Mouse (Mus musculus) lung, embryonic 14.5 days (tissue): ENCODE measurements around the gene Macf1. TPM values are rescaled to one million over a fixed set of nuclear protein-coding genes. Genes with fewer than 3 reads are reported as not detected.
A peak's percentile ranks its signal among the peaks of the same experiment; 100 is the strongest.

ENCODE experiments used
- ATAC-seq: fragments of 200-750 bp; cut with Nextera tagmentation; 2 replicates; pipeline ENCODE4 v1.8.0; 2017; ENCODE audit warnings: mild to moderate bottlenecking, moderate TSS enrichment, moderate library complexity; ENCODE audit not compliant: insufficient read depth
- DNase-seq: peaks from one replicate; pipeline ENCODE4 v3.0.0-alpha.2; 2015
- H3K27ac ChIP-seq: fragments of 300-500 bp; sonication (generic); 2 replicates; pipeline ENCODE4 v1.5.1; 2014; ENCODE audit warnings: low read depth, mild to moderate bottlenecking, moderate library complexity
- H3K27me3 ChIP-seq: fragments of 300-500 bp; sonication (generic); 2 replicates; pipeline ENCODE4 v1.6.1; 2014; ENCODE audit warnings: low read length, control low read depth; ENCODE audit not compliant: insufficient read depth
- H3K36me3 ChIP-seq: fragments of 300-500 bp; sonication (generic); 2 replicates; pipeline ENCODE4 v1.6.1; 2014; ENCODE audit warnings: control low read depth; ENCODE audit not compliant: insufficient read depth
- H3K4me1 ChIP-seq: fragments of 300-500 bp; sonication (generic); 2 replicates; pipeline ENCODE4 v1.6.1; 2014; ENCODE audit warnings: antibody characterized with exemption, control low read depth; ENCODE audit not compliant: insufficient read depth
- H3K4me2 ChIP-seq: fragments of 300-500 bp; sonication (generic); 2 replicates; pipeline ENCODE4 v1.6.1; 2014; ENCODE audit warnings: mild to moderate bottlenecking
- H3K4me3 ChIP-seq: fragments of 300-500 bp; sonication (generic); 2 replicates; pipeline ENCODE4 v1.5.1; 2014; ENCODE audit warnings: low read depth, low read length
- H3K9ac ChIP-seq: fragments of 300-500 bp; sonication (generic); 2 replicates; pipeline ENCODE4 v1.6.1; 2014
- H3K9me3 ChIP-seq: fragments of 300-500 bp; sonication (generic); 2 replicates; pipeline ENCODE4 v1.6.1; 2016; ENCODE audit warnings: low read depth, low read length, control low read depth
- CTCF ChIP-seq: IDR thresholded peaks from 2 replicates; pipeline ENCODE4 v1.5.1; 2016; ENCODE audit warnings: antibody characterized with exemption, low read depth
- WGBS: fragments of 180-500 bp; shearing (Covaris S2); extraction: QIAGEN DNeasy Blood & Tissue Kit; methylation state at CpG from one replicate; pipeline ENCODE4 v1.1.7; 2014; 5-methylcytosine and 5-hydroxymethylcytosine counted together
- polyA plus RNA-seq: library from polyadenylated mRNA; unstranded; fragments of >200 nt; fragmentation: Nextera tagmentation; extraction: Ambion mirVana; gene quantifications from 2 replicates; pipeline ENCODE4 v1.2.1, GENCODE M21; 2014

Gene Macf1
- polyA plus RNA-seq, 1 experiment from 2014 or later: 103 TPM

GRCm38 (mm10) chr4:123571869-123572268 is 112.3 kb downstream of the Macf1 start:
- no peak for TF ChIP-seq CTCF
- Histone ChIP-seq H3K4me1 (peaks cover 16% of the 10 kb centered on the region), H3K4me3 (no peak overlapping the region), H3K9ac (no peak overlapping the region), H3K9me3 (no peaks in the 10 kb centered on the region), H3K27ac (peak overlapping the region; percentile 63), H3K36me3 (no peaks in the 10 kb centered on the region), H3K4me2 (peak overlapping the region; percentile 44), H3K27me3 (no peaks in the 10 kb centered on the region)
- ATAC-seq: 0 out of 2 replicates have a peak, but pooled peaks have one; percentile 55
- WGBS: 9% methylated on average over 7 of the region's 7 CpGs
- peak; percentile 61 for DNase-seq

DNA sequence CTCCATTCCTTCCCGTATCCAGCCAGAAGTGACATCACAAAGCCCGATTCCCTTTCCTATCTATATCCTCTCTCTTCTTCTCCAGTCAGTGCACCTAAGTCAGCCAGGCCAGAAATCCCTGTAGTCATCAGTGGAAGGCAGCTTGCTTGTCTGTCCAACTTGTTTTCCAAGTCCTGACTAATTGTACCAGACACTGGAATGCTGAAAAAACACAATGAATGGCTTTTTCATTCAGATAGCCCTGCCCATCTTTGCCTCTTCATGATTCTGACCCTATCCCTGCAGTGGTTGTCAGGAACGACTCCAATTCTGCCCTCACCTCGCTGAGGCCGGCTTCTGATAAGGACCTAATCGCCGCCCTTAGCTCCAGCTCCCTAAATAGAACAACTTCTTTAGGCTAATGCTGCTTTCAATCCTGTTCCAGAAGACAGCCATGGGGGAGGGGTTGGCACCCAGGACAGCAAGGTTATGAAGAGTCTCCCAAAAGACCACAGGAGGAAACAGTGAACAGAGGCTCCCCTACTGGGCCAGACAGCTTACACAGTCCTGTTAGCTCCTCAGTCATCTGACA is 118.8 kb downstream of the Macf1 start:
- H3K4me1 ChIP-seq: peaks cover 8% of the 10 kb centered on the region; the same call in 1 of the 2 replicates
- no peak for TF ChIP-seq CTCF
- H3K9ac ChIP-seq: no peak overlapping the region
- no peak overlapping the region for H3K4me3 ChIP-seq
- ATAC-seq (peak; percentile 46; the same call in 1 of the 2 replicates), DNase-seq (no peak)
- H3K4me2 ChIP-seq: no peak overlapping the region
- 15% methylated on average over 7 of the region's 7 CpGs for WGBS
- no peaks in the 10 kb centered on the region for H3K27me3 ChIP-seq
- H3K27ac ChIP-seq: peak overlapping the region; percentile 28; the same call in 1 of the 2 replicates
- H3K9me3 ChIP-seq: no peaks in the 10 kb centered on the region
- H3K36me3 ChIP-seq: no peaks in the 10 kb centered on the region

GRCm38 (mm10) chr4:123564051-123564791 is 119.9 kb downstream of the Macf1 start:
- peak overlapping the region; percentile 36; the same call in 1 of the 2 replicates for H3K27ac ChIP-seq
- no peaks in the 10 kb centered on the region for H3K27me3 ChIP-seq
- H3K4me2 ChIP-seq: peak overlapping the region; percentile 24; the same call in 1 of the 2 replicates
- no peak overlapping the region for H3K9ac ChIP-seq
- H3K4me1 ChIP-seq: peaks cover 8% of the 10 kb centered on the region; the same call in 1 of the 2 replicates
- ATAC-seq: no peak
- DNase-seq: no peak
- TF ChIP-seq CTCF: no peak
- 57% methylated on average over 6 of the region's 6 CpGs for WGBS
- no peaks in the 10 kb centered on the region for H3K9me3 ChIP-seq
- H3K4me3 ChIP-seq: no peak overlapping the region
- H3K36me3 ChIP-seq: no peaks in the 10 kb centered on the region

- Histone ChIP-seq H3K4me2 (no peak overlapping the region), H3K27ac (no peak overlapping the region), H3K4me3 (no peak overlapping the region), H3K9ac (no peak overlapping the region), H3K4me1 (peaks cover 8% of the 10 kb centered on the region; the same call in 1 of the 2 replicates), H3K27me3 (no peaks in the 10 kb centered on the region), H3K9me3 (no peaks in the 10 kb centered on the region), H3K36me3 (no peaks in the 10 kb centered on the region)
- no peak for TF ChIP-seq CTCF
- ATAC-seq: no peak
- DNase-seq: no peak
- 71% methylated on average over 3 of the region's 3 CpGs for WGBS
Observed at GRCm38 (mm10) chr4:123562177-123562815, 121.9 kb downstream of the Macf1 start.

DNA sequence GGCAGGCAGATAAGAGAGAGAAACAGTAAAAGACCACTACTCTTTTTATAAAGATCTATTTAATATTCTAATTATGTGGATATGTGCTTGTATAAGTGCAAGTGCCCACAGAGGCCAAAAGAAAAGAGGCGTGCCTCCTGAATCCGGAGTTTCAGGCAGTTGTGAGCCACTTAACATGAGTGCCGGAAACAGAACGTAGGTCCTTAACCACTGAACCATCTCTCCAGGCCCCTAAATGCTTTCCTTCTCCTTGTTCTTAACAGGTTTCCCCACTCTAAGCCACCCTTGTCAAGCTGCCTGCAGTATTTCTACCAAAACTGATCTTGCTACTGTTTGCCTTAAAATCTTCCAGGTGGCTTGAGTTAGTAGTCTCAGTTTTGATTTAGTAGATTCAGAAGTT is 123.3 kb downstream of the Macf1 start:
- H3K27ac ChIP-seq: no peak overlapping the region

DNA sequence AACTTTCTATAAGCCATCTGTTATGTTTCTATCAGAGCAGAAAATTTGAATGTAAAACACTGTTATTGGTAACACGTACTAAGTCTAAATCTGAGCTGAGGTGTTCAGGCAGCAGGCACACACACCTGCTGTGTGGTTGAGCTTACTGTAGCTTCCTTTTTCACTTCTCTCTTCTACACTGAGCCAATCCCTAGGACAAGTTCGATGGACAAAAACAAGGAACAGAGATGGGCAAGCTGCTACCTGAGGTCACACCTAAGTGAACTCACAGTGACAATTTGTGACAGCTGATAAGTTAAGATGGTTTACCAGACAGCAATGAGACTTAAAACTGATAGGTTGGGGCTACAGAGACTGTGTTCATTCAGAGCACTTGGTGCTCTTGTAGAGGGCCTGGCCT is 125.7 kb downstream of the Macf1 start:
- 91% methylated on average over 2 of the region's 2 CpGs for WGBS
- no peak overlapping the region for H3K4me2 ChIP-seq

More for the DNA sequence above, 123.3 kb downstream of the Macf1 start:
- H3K9me3 ChIP-seq: no peaks in the 10 kb centered on the region
- no peaks in the 10 kb centered on the region for H3K27me3 ChIP-seq
- ATAC-seq (no peak), DNase-seq (no peak)
- no peaks in the 10 kb centered on the region for H3K36me3 ChIP-seq
- H3K9ac ChIP-seq: no peak overlapping the region
- peaks cover 8% of the 10 kb centered on the region; the same call in 1 of the 2 replicates for H3K4me1 ChIP-seq
- H3K4me2 ChIP-seq: no peak overlapping the region
- 65% methylated on average over 4 of the region's 4 CpGs for WGBS
- TF ChIP-seq CTCF: no peak
- no peak overlapping the region for H3K4me3 ChIP-seq

DNA sequence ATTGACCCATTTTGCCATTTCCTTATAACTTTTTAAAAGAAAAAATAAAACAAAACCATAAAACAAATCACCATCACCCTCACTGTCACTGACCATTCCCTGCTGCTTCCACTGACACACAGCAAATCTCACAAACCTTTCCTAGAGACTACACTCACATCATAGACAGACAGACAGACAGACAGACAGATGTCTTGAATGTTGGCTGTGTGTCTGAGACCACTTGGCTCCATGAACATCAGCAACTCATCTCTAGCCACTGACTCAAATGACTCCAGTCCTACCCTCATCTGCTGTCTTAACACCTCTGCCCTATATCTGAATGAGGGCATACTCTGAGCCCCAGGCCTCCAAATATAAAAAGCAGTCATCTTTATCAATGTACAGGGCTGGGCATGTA is 128.9 kb downstream of the Macf1 start:
- Histone ChIP-seq H3K9ac (no peak overlapping the region), H3K9me3 (no peaks in the 10 kb centered on the region), H3K27ac (no peak overlapping the region), H3K4me3 (no peak overlapping the region), H3K36me3 (peaks cover 7% of the 10 kb centered on the region; the same call in 1 of the 2 replicates), H3K4me2 (no peak overlapping the region), H3K27me3 (no peaks in the 10 kb centered on the region), H3K4me1 (no peaks in the 10 kb centered on the region)
- TF ChIP-seq CTCF: no peak
- no peak for ATAC-seq
- DNase-seq: no peak

More for the DNA sequence above, 125.7 kb downstream of the Macf1 start:
- Histone ChIP-seq H3K27ac (no peak overlapping the region), H3K9me3 (no peaks in the 10 kb centered on the region), H3K27me3 (no peaks in the 10 kb centered on the region), H3K4me1 (no peaks in the 10 kb centered on the region), H3K4me3 (no peak overlapping the region), H3K36me3 (no peaks in the 10 kb centered on the region), H3K9ac (no peak overlapping the region)
- ATAC-seq (no peak), DNase-seq (no peak)
- TF ChIP-seq CTCF: no peak
